Mouse (Mus musculus): Measurements from ENCODE around the gene Mxra8.

GRCm38 (mm10) chr4:155790021-155790489 lies 49.4 kb upstream of the Mxra8 start, which contains the start of gene Ankrd65:
- TF ChIP-seq CTCF (IDR thresholded peaks at IDR 0.05; ENCODE audit: extremely low read depth, insufficient read depth, low read length), result no peak
- TF ChIP-seq POLR2A (IDR thresholded peaks at IDR 0.05; ENCODE audit: extremely low read depth, insufficient read depth, low read length), result no peak
